Mouse (Mus musculus) megakaryocyte, embryonic 14.5 days (primary cell): Measurements from ENCODE around the gene Fbn1.

ENCODE experiments used
- FLI1 ChIP-seq: IDR thresholded peaks from 2 replicates; pipeline ENCODE4 v1.6.1; 2012; ENCODE audit warnings: low read length, inconsistent platforms, mixed read lengths
- GATA1 ChIP-seq: IDR thresholded peaks from 3 replicates; pipeline ENCODE4 v1.6.1; 2012; ENCODE audit warnings: mixed read lengths, low read length, inconsistent platforms, borderline replicate concordance

GRCm38 (mm10) chr2:125285777-125286176 is 222.0 kb downstream of the Fbn1 start:
- no peak for TF ChIP-seq GATA1
- TF ChIP-seq FLI1: no peak
